Mouse (Mus musculus) liver, embryonic 16.5 days (tissue): Measurements from ENCODE around the gene Gtf2f2. TPM values are rescaled to one million over a fixed set of nuclear protein-coding genes. Genes with fewer than 3 reads are reported as not detected.

Source experiments
- ATAC-seq: fragments of 200-750 bp; cut with Nextera tagmentation; 2 replicates; pipeline ENCODE4 v1.8.0; 2017; ENCODE audit warnings: low read depth, mild to moderate bottlenecking, moderate number of reproducible peaks, moderate library complexity
- H3K27ac ChIP-seq: fragments of 300-500 bp; sonication (generic); 2 replicates; pipeline ENCODE4 v1.5.1; 2014; ENCODE audit warnings: mild to moderate bottlenecking, low read length
- H3K27me3 ChIP-seq: fragments of 300-500 bp; sonication (generic); 2 replicates; pipeline ENCODE4 v1.6.1; 2014; ENCODE audit warnings: low read depth, low read length, mixed read lengths; ENCODE audit not compliant: control insufficient read depth, insufficient read depth
- H3K36me3 ChIP-seq: fragments of 300-500 bp; sonication (generic); 2 replicates; pipeline ENCODE4 v1.6.1; 2014; ENCODE audit warnings: mild to moderate bottlenecking; ENCODE audit not compliant: control insufficient read depth, insufficient read depth
- H3K4me1 ChIP-seq: fragments of 300-500 bp; sonication (generic); 2 replicates; pipeline ENCODE4 v1.6.1; 2014; ENCODE audit warnings: low read depth, low read length, mixed read lengths; ENCODE audit not compliant: control insufficient read depth
- H3K4me2 ChIP-seq: fragments of 300-500 bp; sonication (generic); 2 replicates; pipeline ENCODE4 v1.6.1; 2014; ENCODE audit warnings: low read depth, low read length, mixed read lengths
- H3K4me3 ChIP-seq: fragments of 300-500 bp; sonication (generic); 2 replicates; pipeline ENCODE4 v1.5.1; 2014; ENCODE audit warnings: low read depth, mild to moderate bottlenecking, low read length
- H3K9ac ChIP-seq: fragments of 300-500 bp; sonication (generic); 2 replicates; pipeline ENCODE4 v1.6.1; 2014; ENCODE audit warnings: low read depth, low read length
- H3K9me3 ChIP-seq: fragments of 300-500 bp; sonication (generic); replicated peaks from 2 replicates; pipeline ENCODE4 v1.6.1; 2016; ENCODE audit warnings: low read length; ENCODE audit not compliant: control insufficient read depth
- WGBS: fragments of 180-500 bp; shearing (Covaris S2); extraction: QIAGEN DNeasy Blood & Tissue Kit; methylation state at CpG from one replicate; pipeline ENCODE4 v1.1.7; 2014; ENCODE audit not compliant: insufficient replicate concordance; 5-methylcytosine and 5-hydroxymethylcytosine counted together
- polyA plus RNA-seq: library from polyadenylated mRNA; unstranded; fragments of >200 nt; fragmentation: Nextera tagmentation; extraction: Ambion mirVana; gene quantifications from 2 replicates; pipeline ENCODE4 v1.2.1, GENCODE M21; 2015

Gene Gtf2f2
- polyA plus RNA-seq, 1 experiment from 2014 or later, result 15.4 TPM

DNA sequence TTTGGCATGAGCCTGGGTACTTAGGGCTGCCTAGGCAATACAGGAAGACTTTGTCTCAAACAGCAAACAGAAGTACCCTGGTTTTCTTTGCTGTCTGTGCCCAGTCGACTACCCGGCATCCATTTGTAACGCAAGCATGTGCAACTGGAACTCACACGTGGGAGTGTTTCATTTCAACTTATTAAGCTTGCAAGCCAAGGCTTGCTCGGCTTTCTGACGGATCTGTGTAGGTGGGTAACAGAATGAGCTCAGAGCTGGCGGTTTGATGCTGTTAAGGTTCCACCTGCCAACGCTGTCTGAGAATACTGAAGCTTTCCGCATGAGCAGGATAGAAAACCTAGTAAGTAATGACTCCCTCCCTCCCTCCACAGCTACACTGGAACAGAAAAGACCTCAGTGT is 118.5 kb downstream of the Gtf2f2 start:
- peaks cover 3% of the 10 kb centered on the region; the same call in 1 of the 2 replicates for H3K36me3 ChIP-seq
- H3K27ac ChIP-seq, result no peak overlapping the region
- no peak overlapping the region for H3K9ac ChIP-seq
- no peak overlapping the region for H3K4me3 ChIP-seq
- H3K4me1 ChIP-seq, result no peaks in the 10 kb centered on the region
- 80% methylated on average over 9 of the region's 9 CpGs for WGBS
- ATAC-seq, result no peak
- no peaks in the 10 kb centered on the region for H3K27me3 ChIP-seq
- H3K4me2 ChIP-seq, result no peak overlapping the region
- H3K9me3 ChIP-seq, result no peaks in the 10 kb centered on the region

DNA sequence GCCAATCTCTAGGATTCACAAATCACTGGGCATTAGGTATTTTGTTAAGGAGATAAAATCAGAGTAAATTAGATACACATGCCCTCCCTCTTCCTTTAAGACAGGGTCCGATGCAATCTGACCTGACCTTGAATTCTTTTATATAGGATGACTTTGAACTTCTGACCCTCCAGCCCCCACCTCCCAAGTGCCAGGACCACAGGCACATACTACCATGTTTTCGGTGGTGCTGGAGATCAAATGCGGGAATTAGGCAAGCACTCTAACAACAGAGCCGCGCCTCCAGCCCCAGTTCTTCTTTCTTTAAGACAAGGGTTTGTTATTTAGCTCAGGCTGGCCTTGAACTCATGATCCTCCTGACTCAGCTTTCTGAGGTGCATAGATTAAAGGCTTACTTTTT is 126.8 kb downstream of the Gtf2f2 start:
- Histone ChIP-seq H3K4me1 (no peaks in the 10 kb centered on the region), H3K4me2 (no peak overlapping the region), H3K9me3 (no peaks in the 10 kb centered on the region), H3K4me3 (no peak overlapping the region), H3K27ac (no peak overlapping the region), H3K36me3 (no peaks in the 10 kb centered on the region), H3K27me3 (no peaks in the 10 kb centered on the region), H3K9ac (no peak overlapping the region)
- no peak for ATAC-seq
- WGBS, result 80% methylated on average over 5 of the region's 5 CpGs

DNA sequence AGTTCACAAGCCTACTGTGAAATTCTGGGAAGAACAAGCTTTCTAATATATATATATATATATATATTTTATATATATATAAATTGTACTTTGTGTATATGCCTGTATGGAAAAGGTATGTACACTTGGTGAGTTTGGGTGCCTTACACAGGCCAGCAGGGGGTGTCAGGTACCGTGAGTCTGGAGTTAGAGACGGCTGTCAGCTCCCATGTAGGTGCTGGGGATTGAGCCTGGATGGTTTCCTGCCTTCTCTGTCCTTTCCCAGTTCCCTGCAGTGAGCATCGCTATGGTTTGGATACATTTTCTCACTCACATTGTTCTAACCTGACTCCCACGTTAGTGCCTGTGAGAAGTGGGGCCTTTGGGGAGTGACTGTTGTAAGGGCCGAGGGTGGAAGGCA is 127.3 kb downstream of the Gtf2f2 start:
- Histone ChIP-seq H3K4me1 (no peaks in the 10 kb centered on the region), H3K4me3 (no peak overlapping the region)
- 53% methylated on average over 5 of the region's 5 CpGs for WGBS

DNA sequence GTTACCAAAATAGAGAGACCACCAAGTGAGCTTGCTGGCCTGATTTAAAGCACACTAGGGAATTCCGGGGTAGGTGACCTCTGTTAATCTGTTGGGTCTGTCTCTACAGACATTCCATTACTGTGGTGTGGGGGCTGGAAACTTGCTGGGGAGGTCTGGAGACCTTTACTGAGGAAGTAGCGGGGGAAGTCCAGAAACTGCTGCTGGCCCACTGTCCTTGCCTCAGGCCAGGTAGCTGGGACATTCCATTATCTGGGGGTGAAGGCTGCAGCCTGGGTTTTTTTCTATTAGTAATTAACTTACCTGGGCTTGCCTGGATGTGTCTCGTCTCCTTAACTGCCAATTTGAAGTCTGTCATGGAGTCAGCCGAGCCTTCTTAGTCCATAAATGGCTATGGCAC is 128.8 kb downstream of the Gtf2f2 start:
- no peaks in the 10 kb centered on the region for H3K4me1 ChIP-seq
- H3K4me2 ChIP-seq, result no peak overlapping the region
- WGBS, result 50% methylated on average over 4 of the region's 4 CpGs
- no peak overlapping the region for H3K4me3 ChIP-seq
- no peaks in the 10 kb centered on the region for H3K27me3 ChIP-seq
- H3K9ac ChIP-seq, result no peak overlapping the region
- no peak overlapping the region for H3K27ac ChIP-seq
- no peaks in the 10 kb centered on the region for H3K9me3 ChIP-seq
- ATAC-seq, result no peak
- no peaks in the 10 kb centered on the region for H3K36me3 ChIP-seq

More for the DNA sequence above, 127.3 kb downstream of the Gtf2f2 start:
- Histone ChIP-seq H3K4me2 (no peak overlapping the region), H3K36me3 (no peaks in the 10 kb centered on the region), H3K27ac (no peak overlapping the region), H3K27me3 (no peaks in the 10 kb centered on the region), H3K9ac (no peak overlapping the region), H3K9me3 (no peaks in the 10 kb centered on the region)
- no peak for ATAC-seq

DNA sequence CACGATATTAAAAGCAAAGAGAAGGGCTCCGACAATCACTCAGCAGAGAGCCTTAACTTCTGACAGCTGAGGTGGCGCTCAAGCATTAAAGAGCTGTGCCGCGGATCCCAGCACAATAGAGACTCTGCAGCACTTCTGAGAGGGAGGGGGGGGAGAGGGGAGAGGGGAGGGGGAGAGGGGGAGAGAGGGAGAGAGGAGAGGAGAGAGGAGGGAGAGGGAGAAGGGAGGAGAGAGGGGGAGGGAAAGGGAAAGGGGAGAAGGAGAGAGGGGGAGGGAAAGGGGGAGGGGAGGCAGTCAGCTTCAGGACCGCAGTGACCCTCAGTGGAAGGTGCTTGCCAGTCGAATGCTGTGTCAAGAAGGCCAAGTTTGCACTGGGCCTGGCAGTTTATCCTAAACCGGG is 131.7 kb downstream of the Gtf2f2 start:
- H3K4me2 ChIP-seq, result no peak overlapping the region
- H3K36me3 ChIP-seq, result no peaks in the 10 kb centered on the region
- H3K27me3 ChIP-seq, result no peaks in the 10 kb centered on the region
- no peak overlapping the region for H3K27ac ChIP-seq
- no peaks in the 10 kb centered on the region for H3K9me3 ChIP-seq
- 33% methylated on average over 8 of the region's 8 CpGs for WGBS
- no peaks in the 10 kb centered on the region for H3K4me1 ChIP-seq
- no peak overlapping the region for H3K4me3 ChIP-seq
- ATAC-seq, result no peak
- H3K9ac ChIP-seq, result no peak overlapping the region

DNA sequence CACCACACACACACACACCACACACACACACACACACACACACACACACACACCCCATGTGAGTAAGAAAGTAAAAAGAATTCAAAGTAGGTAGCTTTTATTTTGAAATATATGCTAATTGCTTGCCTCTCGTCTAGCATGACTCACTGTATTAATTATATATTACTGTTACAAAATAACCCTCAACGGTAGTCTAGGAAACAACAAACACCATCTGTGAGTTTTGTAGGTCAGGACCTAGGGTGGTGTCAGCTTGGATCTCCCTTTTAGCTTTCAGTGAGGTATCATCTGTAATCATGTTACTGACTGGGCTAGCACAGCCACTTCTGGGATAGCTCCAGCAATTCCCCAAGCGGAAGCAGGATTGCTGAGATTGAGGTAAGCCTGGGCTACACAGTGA is 133.4 kb downstream of the Gtf2f2 start:
- ATAC-seq, result no peak
- no peaks in the 10 kb centered on the region for H3K4me1 ChIP-seq
- 71% methylated on average over 3 of the region's 3 CpGs for WGBS
- no peak overlapping the region for H3K9ac ChIP-seq
- H3K4me3 ChIP-seq, result no peak overlapping the region
- no peak overlapping the region for H3K4me2 ChIP-seq
- H3K36me3 ChIP-seq, result no peaks in the 10 kb centered on the region
- no peaks in the 10 kb centered on the region for H3K9me3 ChIP-seq
- no peaks in the 10 kb centered on the region for H3K27me3 ChIP-seq
- H3K27ac ChIP-seq, result no peak overlapping the region

DNA sequence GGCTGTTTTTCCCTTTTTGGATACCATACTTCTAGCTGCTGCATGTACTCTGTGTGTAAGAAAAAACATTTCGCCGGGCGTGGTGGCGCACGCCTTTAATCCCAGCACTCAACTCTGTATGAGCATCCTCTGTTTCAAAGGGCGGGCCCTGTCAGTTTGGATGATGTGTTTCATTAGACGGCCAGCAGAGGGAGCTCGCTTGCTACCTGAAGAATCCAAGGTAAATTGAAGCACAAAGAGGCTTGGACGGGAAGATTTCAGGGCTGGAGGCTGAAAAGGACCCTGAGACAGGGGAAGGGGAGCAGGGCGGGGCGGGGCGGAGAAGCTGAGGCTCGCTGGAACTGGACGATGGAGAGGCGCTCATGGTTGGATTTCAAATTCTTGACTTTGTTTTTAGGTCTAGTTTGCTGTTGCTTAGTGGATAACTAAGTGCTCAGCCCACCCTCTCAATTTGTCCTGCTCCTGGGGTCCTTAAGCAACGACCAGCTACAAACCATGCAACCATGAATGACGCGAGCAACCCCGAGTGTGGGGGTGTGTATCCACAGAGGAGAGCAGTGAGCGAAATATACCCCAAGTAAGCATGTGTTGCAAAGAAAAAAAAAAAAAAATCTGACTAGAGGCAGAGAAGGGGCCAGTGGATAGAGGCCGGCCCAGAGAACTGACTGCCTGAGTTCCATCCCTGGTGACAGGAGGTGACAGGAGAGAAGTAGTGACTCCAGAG is 134.2 kb downstream of the Gtf2f2 start:
- no peak for ATAC-seq
- Histone ChIP-seq H3K27me3 (no peaks in the 10 kb centered on the region), H3K27ac (no peak overlapping the region), H3K36me3 (no peaks in the 10 kb centered on the region), H3K4me2 (no peak overlapping the region), H3K9ac (no peak overlapping the region), H3K4me1 (no peaks in the 10 kb centered on the region), H3K9me3 (no peaks in the 10 kb centered on the region), H3K4me3 (no peak overlapping the region)
- WGBS, result 14% methylated on average over 21 of the region's 21 CpGs

DNA sequence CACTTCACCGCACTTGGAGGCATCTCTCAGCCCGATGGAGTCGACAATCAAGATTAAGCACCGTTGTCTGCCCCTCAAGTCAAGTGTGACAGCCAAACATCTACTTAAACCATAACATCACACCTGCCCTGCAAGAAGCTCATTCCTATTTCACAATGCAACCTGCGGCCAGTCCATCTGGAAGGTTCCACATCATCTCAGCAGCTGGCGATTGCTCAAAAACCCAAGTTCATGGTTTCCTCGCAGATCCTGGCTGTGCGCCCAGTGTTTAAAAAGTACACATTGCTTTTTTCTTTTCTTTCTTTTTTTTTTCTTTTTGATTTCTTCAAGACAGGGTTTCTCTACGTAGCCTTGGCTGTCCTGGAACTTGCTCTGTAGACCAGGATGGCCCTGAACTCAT is 137.1 kb downstream of the Gtf2f2 start:
- H3K27ac ChIP-seq, result no peak overlapping the region
- 71% methylated on average over 9 of the region's 9 CpGs for WGBS
- H3K36me3 ChIP-seq, result no peaks in the 10 kb centered on the region
- no peak overlapping the region for H3K4me3 ChIP-seq
- H3K27me3 ChIP-seq, result no peaks in the 10 kb centered on the region
- no peak for ATAC-seq
- H3K4me2 ChIP-seq, result no peak overlapping the region
- H3K4me1 ChIP-seq, result no peaks in the 10 kb centered on the region
- H3K9ac ChIP-seq, result no peak overlapping the region
- no peaks in the 10 kb centered on the region for H3K9me3 ChIP-seq

DNA sequence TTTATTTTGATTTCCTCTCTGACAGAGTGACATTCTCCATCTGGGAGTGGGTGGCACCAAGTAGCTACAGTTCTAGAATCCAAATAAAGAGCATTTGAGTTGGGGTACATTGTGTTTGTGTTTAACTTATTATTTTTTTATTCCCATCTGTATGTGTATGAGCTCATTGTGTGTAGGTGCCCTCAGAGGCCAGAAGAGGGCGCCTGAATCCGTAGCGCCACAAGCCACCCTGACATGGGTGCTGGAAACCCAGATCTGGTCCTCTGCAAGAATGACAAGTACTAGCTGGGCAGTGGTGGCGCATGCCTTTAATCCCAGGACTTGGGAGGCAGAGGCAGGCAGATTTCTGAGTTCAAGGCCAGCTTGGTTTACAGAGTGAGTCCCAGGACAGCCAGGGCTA is 138.9 kb downstream of the Gtf2f2 start:
- H3K4me2 ChIP-seq, result no peak overlapping the region
- H3K9ac ChIP-seq, result no peak overlapping the region
- ATAC-seq, result no peak
- no peaks in the 10 kb centered on the region for H3K4me1 ChIP-seq
- no peaks in the 10 kb centered on the region for H3K27me3 ChIP-seq
- H3K9me3 ChIP-seq, result no peaks in the 10 kb centered on the region
- no peak overlapping the region for H3K4me3 ChIP-seq
- no peaks in the 10 kb centered on the region for H3K36me3 ChIP-seq
- 80% methylated on average over 4 of the region's 4 CpGs for WGBS
- H3K27ac ChIP-seq, result no peak overlapping the region
